Mouse (Mus musculus) gastrocnemius, postnatal 14 days (tissue): ENCODE results near the gene Cox14. TPM values are rescaled to one million over a fixed set of nuclear protein-coding genes. Genes with fewer than 3 reads are reported as not detected.
"Not testable (repeated sequence)": the region's sequence is repeated elsewhere in the genome, so short reads cannot be mapped to it uniquely, and the experiment has no call there.

Experiments used
- DNase-seq: peaks from one replicate; pipeline ENCODE4 v3.0.0; 2021; ENCODE audit warnings: mixed read lengths
- intact Hi-C: fragments of 180-260 bp; cut with DNase I; formaldehyde crosslinking; loops from one replicate; pipeline ENCODE4 v1.15.1; 2025; ENCODE audit warnings: low total_unique reads
- total RNA-seq, 2 experiments: library from RNA; stranded (reverse); gene quantifications; 2 replicates each; pipeline ENCODE4 v1.2.3; 2021

The Cox14 gene
- total RNA-seq, 2 experiments from 2014 or later, result 182 TPM

GRCm38 (mm10) chr15:99721921-99722743 is 3.3 kb upstream of the Cox14 start:
- intact Hi-C loops, result loop anchor here (10.0 kb wide), 1 partner anchor 183 kb away; no protein-coding TSS in a partner anchor
- DNase-seq, result no peak

DNA sequence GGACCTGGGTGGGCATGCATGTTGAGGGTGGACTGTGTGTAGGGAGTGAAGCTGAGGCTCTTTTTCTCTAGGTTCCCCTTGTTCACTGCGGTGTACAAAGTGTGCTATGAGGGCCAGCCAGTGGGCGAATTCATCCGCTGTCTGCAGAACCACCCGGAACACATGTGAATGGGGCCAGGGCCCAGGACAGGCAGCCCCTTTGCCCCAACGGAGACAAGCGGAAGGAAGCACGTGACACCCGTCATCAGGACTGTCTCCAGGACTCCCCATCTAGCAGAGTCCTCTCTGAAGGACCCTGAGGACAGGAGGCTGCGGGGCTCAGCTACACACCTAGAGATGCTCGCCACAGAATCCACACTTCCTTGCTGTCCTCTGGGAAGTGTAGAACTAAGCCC is 2.3 kb upstream of the Cox14 start:
- DNase-seq, result no peak
- intact Hi-C loops, result loop anchor here (10.0 kb wide), 1 partner anchor 182 kb away; no protein-coding TSS in a partner anchor

DNA sequence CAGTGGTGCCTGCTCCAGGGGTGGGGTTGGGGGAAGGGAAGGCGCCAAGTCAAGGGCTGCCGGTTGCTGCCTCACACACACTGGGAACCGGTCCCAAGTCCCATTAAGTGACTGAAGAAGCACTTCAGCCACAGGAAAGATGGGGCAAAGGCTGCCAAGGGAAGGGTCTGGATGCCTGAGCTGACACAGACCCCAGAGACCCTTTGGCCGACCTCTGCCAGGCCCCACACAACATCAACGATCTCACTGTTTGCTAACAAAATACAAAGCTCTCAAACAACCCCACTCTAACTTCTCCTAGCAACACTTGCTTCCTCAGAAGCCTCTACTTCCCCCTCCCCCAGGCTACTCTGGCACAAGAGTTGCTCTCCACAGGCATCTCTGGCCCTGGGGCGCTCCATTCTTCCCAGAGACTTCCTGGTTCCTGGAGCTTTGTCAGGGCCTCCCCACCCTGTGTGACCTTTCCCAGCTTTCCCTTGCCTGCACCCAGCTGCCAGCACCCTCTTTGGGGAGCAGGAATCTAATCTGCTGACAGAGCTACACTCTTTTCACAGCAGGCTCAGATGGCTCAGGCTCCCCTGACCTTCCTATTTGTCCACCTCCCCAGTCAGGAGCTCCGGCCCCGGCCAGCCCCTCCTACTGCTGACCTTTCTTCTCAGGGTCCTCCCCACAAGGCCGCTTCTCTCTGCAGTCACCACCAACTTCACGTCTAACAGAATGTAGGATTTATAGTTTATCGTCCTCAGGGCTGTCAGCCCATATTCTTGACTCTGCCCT is 1.7 kb upstream of the Cox14 start:
- peak; percentile 82 for DNase-seq
- intact Hi-C loops, result loop anchor here (10.0 kb wide), 1 partner anchor 181 kb away; no protein-coding TSS in a partner anchor

- peak; percentile 79 for DNase-seq
- intact Hi-C loops, result loop anchor here (5.0 to 10.0 kb wide), 2 partner anchors 53 to 180 kb away; no protein-coding TSS in a partner anchor
Observed at GRCm38 (mm10) chr15:99724292-99725021, 961 bp upstream of the Cox14 start.

DNA sequence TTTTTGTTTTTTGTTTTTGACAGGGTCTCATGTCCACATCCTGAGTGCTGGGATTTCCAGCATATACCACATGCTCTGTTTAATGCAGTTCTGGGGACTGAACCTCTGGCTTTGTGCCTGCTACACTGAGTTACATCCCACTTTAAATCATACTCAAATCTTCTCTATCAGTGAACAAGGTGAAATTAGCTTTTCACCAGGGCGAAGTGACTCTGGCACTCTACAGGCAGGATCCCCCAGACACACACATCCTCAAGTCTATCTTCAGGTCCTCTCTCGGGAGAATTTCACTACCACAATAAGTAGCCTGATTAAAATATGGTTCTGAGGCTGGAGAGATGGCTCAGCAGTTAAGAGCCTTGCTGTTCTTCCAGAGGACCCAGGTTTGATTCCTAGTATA is 1.1 kb downstream of the Cox14 start:
- intact Hi-C loops, result loop anchor here (5.0 to 10.0 kb wide), 2 partner anchors 51 to 178 kb away; no protein-coding TSS in a partner anchor
- DNase-seq, result no peak

DNA sequence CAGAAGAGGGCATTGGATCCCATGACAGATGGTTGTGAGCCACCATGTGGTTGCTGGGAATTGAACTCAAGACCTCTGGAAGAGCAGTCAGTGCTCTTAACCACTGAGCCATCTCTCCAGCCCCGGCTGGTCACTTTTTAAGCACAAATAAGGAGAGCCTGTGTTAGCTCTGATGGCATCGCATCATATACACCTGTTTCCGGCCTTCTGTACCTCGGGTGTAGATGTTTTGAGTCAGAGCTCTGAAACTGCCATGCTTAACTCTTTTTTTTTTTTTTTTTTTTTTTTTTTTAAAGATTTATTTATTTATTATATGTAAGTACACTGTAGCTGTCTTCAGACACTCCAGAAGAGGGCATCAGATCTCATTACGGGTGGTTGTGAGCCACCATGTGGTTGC is 1.6 kb downstream of the Cox14 start:
- not testable (repeated sequence) for DNase-seq
- intact Hi-C loops, result loop anchor here (5.0 to 10.0 kb wide), 2 partner anchors 50 to 178 kb away; no protein-coding TSS in a partner anchor

DNA sequence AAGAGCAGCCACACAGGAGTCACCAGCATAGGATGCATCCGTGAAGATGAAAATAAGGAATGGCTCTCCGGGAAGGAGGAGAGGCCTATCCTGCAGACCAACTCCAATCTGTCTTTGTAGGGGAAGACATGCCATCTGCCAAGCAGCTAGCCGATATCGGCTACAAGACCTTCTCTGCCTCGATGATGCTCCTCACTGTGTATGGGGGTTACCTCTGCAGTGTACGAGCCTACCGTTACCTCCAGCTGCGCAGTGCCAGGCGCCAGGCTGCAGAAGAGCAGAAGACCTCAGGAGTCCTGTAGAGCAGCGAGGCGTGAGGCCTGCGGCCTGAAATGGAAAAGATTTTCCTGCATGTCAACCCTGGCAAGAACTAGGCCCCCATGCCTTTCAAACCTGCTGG is 2.1 kb downstream of the Cox14 start:
- intact Hi-C loops, result loop anchor here (5.0 to 10.0 kb wide), 2 partner anchors 50 to 177 kb away; no protein-coding TSS in a partner anchor
- DNase-seq, result no peak

DNA sequence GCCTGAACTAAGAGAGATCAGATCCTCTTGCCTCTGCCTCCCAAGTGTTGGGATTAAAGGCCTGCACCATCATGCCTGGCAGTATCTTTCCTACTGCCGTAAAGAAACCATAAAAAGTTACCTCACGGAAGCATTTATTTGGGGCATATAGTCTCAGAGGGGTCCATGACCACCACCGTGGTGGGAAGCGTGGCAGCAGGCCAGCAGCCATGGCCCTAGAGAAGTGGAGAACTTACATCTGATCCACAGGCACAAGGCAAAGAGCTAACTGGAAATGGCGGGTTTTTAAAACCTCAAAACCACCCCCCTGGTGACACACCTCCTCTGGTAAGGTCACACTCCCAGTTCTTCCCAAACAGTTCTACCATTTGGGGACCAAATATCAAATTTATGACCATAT is 2.8 kb downstream of the Cox14 start:
- intact Hi-C loops, result loop anchor here (5.0 to 10.0 kb wide), 2 partner anchors 49 to 177 kb away; no protein-coding TSS in a partner anchor
- DNase-seq, result no peak

DNA sequence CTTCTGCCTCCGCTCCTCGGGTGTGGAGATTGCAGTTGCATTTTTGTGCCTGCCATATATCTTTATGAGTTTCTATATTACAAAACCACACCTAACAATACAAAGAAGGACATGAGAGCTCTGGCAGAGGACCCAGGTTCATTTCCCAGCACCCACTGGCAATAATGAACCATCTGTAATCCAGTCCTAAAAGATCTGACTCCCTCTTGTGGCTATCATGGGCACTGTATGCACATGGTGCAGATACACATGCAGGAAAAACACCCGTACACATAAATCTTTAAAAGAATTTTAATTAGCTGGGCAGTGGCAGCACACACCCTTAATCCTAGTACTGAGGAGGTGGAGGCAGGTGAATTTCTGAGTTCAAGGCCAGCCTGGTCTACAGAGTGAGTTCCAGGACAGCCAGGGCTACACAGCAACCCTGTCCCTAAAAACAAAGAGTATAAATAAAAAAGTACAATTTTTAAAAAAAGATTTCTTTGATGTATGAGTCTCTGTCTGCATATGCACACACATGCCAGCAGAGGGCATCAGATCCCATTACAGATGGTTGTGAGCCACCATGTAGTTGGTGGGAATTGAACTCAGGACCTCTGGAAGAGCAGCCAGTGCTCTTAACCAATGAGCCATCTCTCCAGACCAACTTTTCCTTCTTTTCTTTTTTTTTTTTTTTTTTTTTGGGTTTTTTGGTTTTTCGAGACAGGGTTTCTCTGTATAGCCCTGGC is 3.8 kb downstream of the Cox14 start:
- DNase-seq, result no peak
- intact Hi-C loops, result loop anchor here (5.0 to 10.0 kb wide), 2 partner anchors 48 to 176 kb away; no protein-coding TSS in a partner anchor

- no peak for DNase-seq
- intact Hi-C loops, result no loop called here
Observed at GRCm38 (mm10) chr15:99731167-99731566, 5.7 kb downstream of the Cox14 start.

- intact Hi-C loops, result no loop called here
- no peak for DNase-seq
Observed at GRCm38 (mm10) chr15:99731678-99732077, 6.3 kb downstream of the Cox14 start.

GRCm38 (mm10) chr15:99733186-99733585 is 7.8 kb downstream of the Cox14 start:
- intact Hi-C loops, result no loop called here

DNA sequence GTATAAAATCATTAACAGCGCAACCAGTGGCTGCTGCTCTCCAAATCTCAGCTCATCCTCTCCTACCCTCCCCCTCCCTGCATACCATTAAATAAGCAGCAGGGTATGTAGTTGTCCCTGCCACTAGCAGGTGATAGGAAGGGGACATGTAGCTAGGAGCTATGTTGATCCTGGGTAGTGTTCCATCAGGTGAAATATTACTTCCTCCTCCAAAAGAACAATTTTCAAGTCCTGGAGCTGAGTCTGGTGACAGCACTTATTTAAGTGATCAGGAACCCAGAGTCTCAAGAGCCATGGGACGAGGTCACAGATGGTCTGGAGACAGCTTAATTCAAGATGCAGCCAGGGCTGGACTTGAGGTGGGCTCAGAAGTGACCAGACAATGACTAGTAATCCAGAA is 10.2 kb downstream of the Cox14 start:
- intact Hi-C loops, result no loop called here
- DNase-seq, result peak; percentile 100

More at GRCm38 (mm10) chr15:99733186-99733585, 7.8 kb downstream of the Cox14 start:
- DNase-seq, result no peak

DNA sequence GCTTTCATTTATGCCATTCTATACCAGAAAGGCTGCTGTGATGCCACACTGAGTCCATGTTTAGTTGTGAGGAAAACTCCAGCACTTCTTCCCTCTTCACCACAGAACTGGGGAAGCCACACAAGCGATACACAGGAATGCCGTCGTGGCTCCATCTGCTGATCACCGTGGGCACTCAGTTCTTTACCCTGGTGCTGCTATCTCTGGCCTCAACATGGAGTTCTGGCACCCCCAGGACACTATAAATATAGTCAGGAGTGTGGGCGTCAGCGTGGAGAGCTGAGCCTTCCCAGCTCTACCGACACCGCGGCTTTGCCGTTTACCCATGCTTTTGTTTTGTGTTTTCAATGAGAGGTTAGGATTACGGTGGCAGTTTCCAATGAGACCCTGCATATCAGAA is 11.3 kb downstream of the Cox14 start:
- intact Hi-C loops, result no loop called here
- DNase-seq, result no peak

DNA sequence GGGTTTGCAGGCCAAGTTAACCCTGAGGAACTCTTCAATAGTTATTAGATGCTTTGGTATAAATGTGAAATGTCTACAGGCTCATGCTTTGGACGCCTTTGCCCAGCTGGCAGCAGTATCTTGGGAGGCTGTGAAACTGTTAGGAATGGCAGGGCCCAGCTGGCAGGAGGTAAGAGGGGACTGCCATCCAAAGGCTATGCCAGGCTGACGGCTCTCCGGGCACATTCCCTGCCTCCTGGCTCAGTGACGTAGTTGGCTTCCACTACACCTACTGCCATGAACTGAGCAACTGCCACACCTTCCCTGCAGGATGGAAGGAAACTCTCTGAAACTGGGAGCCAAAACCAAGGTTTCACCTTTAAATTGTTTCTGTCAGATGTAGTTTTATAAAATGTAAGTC is 14.8 kb downstream of the Cox14 start:
- intact Hi-C loops, result no loop called here
- DNase-seq, result peak; percentile 26

GRCm38 (mm10) chr15:99754204-99754603 is 28.8 kb downstream of the Cox14 start:
- intact Hi-C loops, result no loop called here
- no peak for DNase-seq

DNA sequence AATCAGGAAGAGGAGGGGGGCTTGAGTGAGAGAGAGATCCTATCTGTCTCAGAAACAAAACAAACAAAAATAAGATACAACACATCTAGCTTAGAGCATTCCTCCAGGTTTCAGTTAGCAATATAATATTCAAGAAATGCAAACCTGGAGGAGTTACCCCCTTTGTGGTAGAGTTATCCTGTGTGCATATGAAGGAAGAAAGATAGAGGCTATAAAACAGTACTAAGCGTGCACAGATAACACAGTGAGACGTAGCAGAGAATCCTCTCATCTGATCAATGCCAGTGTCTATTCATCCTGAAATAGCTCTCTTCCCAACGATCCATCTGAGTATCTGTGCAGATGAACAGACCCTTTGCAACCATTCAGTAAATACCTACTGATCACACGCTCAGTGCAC is 42.0 kb downstream of the Cox14 start:
- DNase-seq, result no peak
- intact Hi-C loops, result no loop called here

DNA sequence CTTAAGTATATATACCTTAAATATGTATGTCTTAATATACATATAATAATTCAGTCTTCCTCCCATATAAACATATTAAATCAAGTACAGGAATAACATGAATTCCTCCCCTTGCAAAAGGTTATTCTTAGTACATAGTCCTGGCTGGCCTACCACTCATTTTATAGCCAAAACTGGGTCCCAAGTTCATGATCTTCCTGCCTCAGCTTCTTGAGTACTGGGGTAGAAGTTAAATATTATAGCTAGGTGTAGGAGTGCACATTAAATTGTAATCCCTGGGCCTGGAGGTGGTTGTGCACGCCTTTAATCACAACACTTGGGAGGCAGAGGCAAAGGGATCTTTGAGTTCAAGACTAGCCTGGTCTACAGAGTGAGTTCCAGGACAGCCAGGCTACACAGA is 43.3 kb downstream of the Cox14 start:
- intact Hi-C loops, result no loop called here
- no peak for DNase-seq

- intact Hi-C loops, result loop anchor here (10.0 kb wide), 1 partner anchor 176 kb away; the partner anchor contains the start of gene Aqp5
- no peak for DNase-seq
Observed at GRCm38 (mm10) chr15:99771004-99771500, 45.6 kb downstream of the Cox14 start.
